Mouse (Mus musculus) neutrophil, adult 59 days (primary cell): ENCODE results near the gene Heatr9. TPM values are rescaled to one million over a fixed set of nuclear protein-coding genes. Genes with fewer than 3 reads are reported as not detected.

ENCODE experiments used
- total RNA-seq, 2 experiments: library from RNA; stranded (reverse); gene quantifications; 1 replicate in 1 of 2; 2 replicates in 1 of 2; pipeline ENCODE4 v1.2.4; 2023

Gene Heatr9
- not detected for total RNA-seq

GRCm38 (mm10) chr11:83522075-83522474, at the start of gene Heatr9:
Heatr9 (minus strand) TSS chr11:83522175.

GRCm38 (mm10) chr11:83530360-83530759, 8.4 kb upstream of the Heatr9 start, which contains the start of gene Ccl5:
Ccl5 (minus strand) TSS chr11:83530518.

GRCm38 (mm10) chr11:83472324-83473234, 49.4 kb downstream of the Heatr9 start, which contains the start of gene Taf15:
Taf15 (plus strand) TSS chr11:83473086.

GRCm38 (mm10) chr11:83462711-83463244, 59.2 kb downstream of the Heatr9 start, which contains the start of gene Mmp28:
Mmp28 (minus strand) TSS chr11:83463071.

Other genes with a start within 250 kb of the Heatr9 start
- gene Slfn14, start 235.4 kb downstream of the Heatr9 start, total RNA-seq = under 1 TPM; 0.49 to 0.51 TPM
- gene Ap2b1, start 223.2 kb downstream of the Heatr9 start, total RNA-seq = 10 to 100 TPM; 75.2 to 89.5 TPM
- 1 to 10 TPM; 5.9 to 7.1 TPM for gene Pex12, start 219.6 kb downstream of the Heatr9 start, total RNA-seq
- gene Rasl10b, start 113.0 kb downstream of the Heatr9 start, total RNA-seq = under 1 TPM in 1 of 2 experiments, not detected in 1; 0.49 TPM
- under 1 TPM in 1 of 2 experiments, not detected in 1; 0.13 TPM for gene Gas2l2, start 92.7 kb downstream of the Heatr9 start, total RNA-seq
- gene 1700020L24Rik, start 84.5 kb downstream of the Heatr9 start, total RNA-seq = 10 to 100 TPM; 46.4 to 53.4 TPM
- gene Mmp28, start 59.1 kb downstream of the Heatr9 start, total RNA-seq = 1 to 10 TPM; 1.4 to 2.2 TPM
- 10 to 100 TPM; 73.5 to 74.1 TPM for gene Taf15, start 49.1 kb downstream of the Heatr9 start, total RNA-seq
- 1 to 10 TPM in 1 of 2 experiments, under 1 TPM in 1; 0.82 to 1.2 TPM for gene Ccl5, start 8.3 kb upstream of the Heatr9 start, total RNA-seq
- 100 to 1,000 TPM; 117 to 194 TPM for gene Ccl9, start 56.5 kb upstream of the Heatr9 start, total RNA-seq
- gene Ccl6, start 70.9 kb upstream of the Heatr9 start, total RNA-seq = 100 to 1,000 TPM; 837 to 852 TPM
- not detected for gene Rpl9-ps1, start 123.4 kb upstream of the Heatr9 start, total RNA-seq
- gene Ccl3, start 127.2 kb upstream of the Heatr9 start, total RNA-seq = 100 to 1,000 TPM in 1 of 2 experiments, 10 to 100 TPM in 1; 89.7 to 110 TPM
- 10 to 100 TPM; 18.2 to 21.4 TPM for gene Ccl4, start 140.4 kb upstream of the Heatr9 start, total RNA-seq
- 10 to 100 TPM; 19.8 to 35.5 TPM for gene Wfdc17, start 181.8 kb upstream of the Heatr9 start, total RNA-seq
- gene Wfdc18, start 186.8 kb upstream of the Heatr9 start, total RNA-seq = not detected
- gene Wfdc21, start 224.8 kb upstream of the Heatr9 start, total RNA-seq = 100 to 1,000 TPM; 619 to 711 TPM
- 10 to 100 TPM; 29.1 to 32.3 TPM for gene Heatr6, start 231.5 kb upstream of the Heatr9 start, total RNA-seq